Mouse (Mus musculus) adrenal gland, postnatal 36 days (tissue): ENCODE data around the gene Gpx3. TPM values are rescaled to one million over a fixed set of nuclear protein-coding genes. Genes with fewer than 3 reads are reported as not detected.
"Not testable (repeated sequence)": the region's sequence is repeated elsewhere in the genome, so short reads cannot be mapped to it uniquely, and the experiment has no call there.

Source experiments
- DNase-seq, 2 experiments: peaks; one replicate each; pipeline ENCODE4 v3.0.0; 2021; ENCODE audit warnings: mixed read lengths in 1 of 2
- total RNA-seq, 2 experiments: library from RNA; stranded (reverse); gene quantifications; 2 replicates each; pipeline ENCODE4 v1.2.3; 2021

Gpx3 gene
- total RNA-seq, 2 experiments from 2014 or later, result 262 to 383 TPM

DNA sequence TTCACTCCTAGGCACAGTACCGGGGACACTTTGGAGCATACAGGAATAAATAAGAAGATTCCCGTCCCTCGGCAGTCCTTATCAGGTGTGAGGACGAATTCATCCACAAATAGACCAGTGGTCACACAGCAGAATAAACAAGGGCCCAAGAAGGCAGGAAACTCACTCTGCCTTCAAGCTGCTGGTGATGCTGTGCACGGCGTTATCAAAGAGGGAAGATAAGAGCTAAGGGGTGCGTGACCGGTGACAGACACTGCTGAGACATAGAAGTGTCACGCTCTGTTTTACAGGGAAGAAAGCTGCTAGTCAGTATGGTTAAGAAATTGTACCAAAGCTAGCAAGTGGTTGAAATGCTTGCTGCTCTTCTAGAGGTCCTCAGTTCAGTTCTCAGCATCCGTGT lies 22.3 kb upstream of the Gpx3 start:
- DNase-seq, result no peak

DNA sequence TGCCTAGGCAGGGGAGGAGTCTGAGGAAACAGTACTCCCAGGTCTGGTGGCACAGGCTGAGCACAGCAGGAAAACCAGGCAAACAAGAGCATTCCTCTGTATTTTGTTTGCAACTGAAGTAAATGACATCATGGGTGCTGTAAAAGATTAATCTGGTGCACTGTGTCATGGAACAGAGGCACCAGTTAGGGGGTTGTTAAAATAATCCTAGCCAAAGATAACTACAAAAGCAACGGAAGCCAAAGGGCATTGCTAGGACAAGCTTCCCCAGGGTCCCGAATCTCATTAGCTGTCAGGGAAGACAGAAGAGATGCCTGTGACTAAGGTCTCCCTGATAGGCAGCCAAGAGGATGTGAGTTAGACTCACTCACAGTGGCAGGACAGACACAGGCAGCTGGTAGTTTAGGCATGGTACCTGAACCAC lies 21.2 kb upstream of the Gpx3 start:
- peak; percentile 44 to 52 for DNase-seq

DNA sequence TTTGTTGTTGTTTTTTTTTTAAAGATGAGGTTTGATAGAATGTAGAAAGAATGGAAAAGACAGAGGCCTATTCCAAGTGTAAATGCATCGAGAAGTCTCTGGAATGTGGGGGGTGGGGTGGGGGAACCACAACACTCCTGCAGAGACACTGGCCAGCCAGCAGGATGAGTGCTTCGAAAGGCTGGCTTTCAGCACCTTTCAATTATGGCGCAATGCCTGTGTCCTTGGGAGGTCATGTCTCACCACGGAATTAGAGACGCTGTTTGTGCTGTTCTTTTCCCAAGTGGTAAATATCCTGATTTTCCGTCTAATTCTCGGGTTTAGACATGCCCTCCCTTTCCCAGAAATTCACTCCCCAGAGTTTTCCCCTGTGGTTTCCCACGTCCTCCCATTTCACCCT lies 19.6 kb upstream of the Gpx3 start:
- DNase-seq, result peak; percentile 69 to 78

- no peak for DNase-seq
These were observed 17.9 kb upstream of the Gpx3 start for GRCm38 (mm10) chr11:54884197-54884828.

GRCm38 (mm10) chr11:54884937-54885336 lies 17.3 kb upstream of the Gpx3 start:
- peak; percentile 60 to 71 for DNase-seq

- peak in 1 of 2 experiments; percentile 39 for DNase-seq
These were observed 16.8 kb upstream of the Gpx3 start for GRCm38 (mm10) chr11:54885406-54885805.

DNA sequence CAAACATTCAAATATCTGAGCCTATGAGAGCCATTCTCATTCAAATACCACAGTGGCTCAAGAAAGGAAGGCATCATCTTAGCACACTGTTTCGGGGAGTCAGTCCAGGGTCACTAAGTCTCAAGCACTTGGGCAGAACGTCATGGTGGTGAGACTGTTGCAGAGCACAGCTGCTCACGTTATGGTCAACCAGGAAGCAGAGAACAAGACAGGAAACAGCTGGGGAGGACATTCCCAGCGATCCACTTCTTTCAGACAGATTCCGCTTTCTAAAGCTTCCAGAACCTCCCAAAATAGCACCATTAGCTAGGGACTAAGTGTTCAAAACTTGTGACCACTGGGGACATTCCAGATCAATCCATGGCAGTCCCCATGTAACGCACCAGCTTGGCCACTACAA lies 14.3 kb upstream of the Gpx3 start:
- no peak for DNase-seq

- DNase-seq, result no peak
These were observed 10.9 kb upstream of the Gpx3 start for GRCm38 (mm10) chr11:54891341-54891740.

- no peak for DNase-seq
These were observed 10.2 kb upstream of the Gpx3 start for GRCm38 (mm10) chr11:54892091-54892490.

GRCm38 (mm10) chr11:54894589-54894988 lies 7.7 kb upstream of the Gpx3 start:
- no peak for DNase-seq

- not testable (repeated sequence) for DNase-seq
These were observed 5.6 kb upstream of the Gpx3 start for GRCm38 (mm10) chr11:54896646-54897045.

DNA sequence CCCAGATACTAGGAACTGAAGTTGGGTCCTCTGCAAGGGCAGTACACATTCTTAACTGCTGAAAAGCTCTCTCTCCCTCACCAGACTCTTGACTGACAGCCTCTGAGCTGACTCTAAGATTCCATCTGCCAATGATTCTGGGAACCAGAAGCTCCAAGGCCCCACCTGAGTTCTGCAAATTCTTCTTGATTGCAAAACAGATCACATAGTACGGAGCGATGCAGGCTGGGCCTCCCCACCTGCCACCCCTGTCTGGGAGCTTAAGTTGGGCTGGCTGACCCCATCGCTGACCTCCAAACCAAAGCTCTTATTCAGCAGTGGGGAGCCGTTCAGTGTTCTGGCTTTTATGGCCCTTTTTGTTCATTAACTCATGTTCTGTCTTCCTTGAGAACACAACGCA lies 4.8 kb upstream of the Gpx3 start:
- no peak for DNase-seq

DNA sequence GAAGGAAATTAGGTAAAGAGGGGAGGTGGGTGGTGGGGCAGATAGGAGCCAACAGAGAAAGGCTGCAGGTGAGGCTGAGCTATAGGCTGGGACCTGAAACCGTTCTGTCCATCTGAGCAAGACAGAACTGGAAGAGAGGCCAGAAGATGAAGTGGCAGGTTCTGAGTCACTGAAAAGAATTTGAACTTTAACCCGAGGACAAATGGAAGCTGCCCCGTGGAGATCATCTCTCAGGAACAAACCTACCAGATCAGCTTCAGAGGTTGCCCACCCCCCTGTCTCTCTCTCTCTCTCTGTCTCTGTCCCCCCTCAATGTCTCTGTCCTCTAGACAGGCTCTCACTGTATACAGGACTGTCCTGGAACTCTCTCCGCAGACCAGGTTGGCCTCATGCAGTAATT lies 2.6 kb upstream of the Gpx3 start:
- no peak for DNase-seq

GRCm38 (mm10) chr11:54903339-54903738 lies 1.1 kb downstream of the Gpx3 start:
- DNase-seq, result no peak

- DNase-seq, result peak; percentile 39 to 44
These were observed 1.9 kb downstream of the Gpx3 start for GRCm38 (mm10) chr11:54903940-54904706.

- DNase-seq, result no peak
These were observed 2.8 kb downstream of the Gpx3 start for GRCm38 (mm10) chr11:54905086-54905485.

GRCm38 (mm10) chr11:54905931-54906330 lies 3.7 kb downstream of the Gpx3 start:
- DNase-seq, result no peak

DNA sequence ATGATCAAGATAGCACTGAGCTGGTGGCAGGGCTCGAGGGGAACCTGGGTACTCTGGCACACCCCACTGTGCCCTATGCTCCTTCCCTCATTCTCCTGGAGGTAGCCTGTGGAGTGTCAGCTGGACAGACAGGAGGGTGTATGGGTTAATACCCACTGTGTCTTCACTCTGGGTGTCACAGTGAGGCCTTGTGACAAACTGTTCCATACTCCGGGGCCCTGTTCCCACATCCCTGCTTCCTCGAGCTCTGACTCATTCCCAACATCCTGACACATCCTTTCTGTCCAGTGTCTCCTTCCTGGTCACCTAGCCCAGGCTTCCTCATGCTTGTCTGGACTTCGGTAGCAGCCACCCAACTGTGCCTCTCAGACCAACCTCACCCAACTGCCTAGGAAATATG lies 4.2 kb downstream of the Gpx3 start:
- DNase-seq, result no peak

DNA sequence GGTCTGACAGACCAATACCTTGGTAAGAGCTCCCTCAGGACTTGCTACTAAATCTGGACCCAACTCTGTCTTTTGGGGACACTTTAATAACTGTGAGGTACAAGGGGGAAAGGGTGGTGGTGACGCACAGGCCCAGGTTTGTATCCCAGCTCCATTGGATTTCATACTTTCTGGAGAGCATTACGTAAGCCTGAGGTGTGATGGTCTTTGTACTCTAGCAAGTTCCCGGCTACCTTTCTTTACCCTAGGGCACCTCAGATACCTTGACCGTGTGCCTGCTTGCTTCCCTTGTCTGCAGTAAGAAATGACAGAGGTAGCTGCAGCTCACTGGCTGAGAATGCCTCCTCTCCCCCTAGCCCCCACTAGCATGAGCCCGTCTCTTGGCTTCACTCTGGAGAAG lies 5.0 kb downstream of the Gpx3 start:
- no peak for DNase-seq

GRCm38 (mm10) chr11:54909273-54909672 lies 7.0 kb downstream of the Gpx3 start:
- no peak for DNase-seq

- no peak for DNase-seq
These were observed 7.9 kb downstream of the Gpx3 start for GRCm38 (mm10) chr11:54910081-54910665.

DNA sequence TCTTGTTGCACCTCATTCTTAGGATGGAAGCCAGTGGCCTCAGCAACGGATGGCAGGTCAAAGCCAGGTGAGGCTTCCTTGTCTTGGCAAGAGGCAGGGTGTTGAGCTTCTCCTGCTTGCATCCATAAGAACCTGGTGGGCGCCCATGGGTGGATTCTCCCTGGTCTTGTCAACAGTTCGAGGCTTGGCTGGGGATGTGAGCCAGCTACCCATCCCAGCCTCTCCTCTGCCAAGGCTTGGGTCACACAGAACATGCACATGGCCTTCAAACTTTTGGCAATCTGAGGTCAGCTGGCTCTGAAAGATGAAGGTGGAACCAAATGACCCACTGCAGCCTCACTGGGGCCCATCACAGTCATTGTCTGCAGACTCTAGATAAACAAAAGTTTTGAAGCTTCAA lies 8.9 kb downstream of the Gpx3 start:
- DNase-seq, result peak in 1 of 2 experiments; percentile 38
